Mouse (Mus musculus) heart, adult 9 months (tissue): Measurements from ENCODE around the gene Chst14.
A peak's percentile ranks its signal among the peaks of the same experiment; 100 is the strongest.

Source experiments
- DNase-seq, 2 experiments: peaks; one replicate each; pipeline ENCODE4 v3.0.0; 2022; ENCODE audit warnings: low spot score in 2 of 2

Gene Chst14

GRCm38 (mm10) chr2:118926361-118926997 lies at the start of gene Chst14:
Chst14 (plus strand) TSS chr2:118926496.
- peak; percentile 82 to 85 for DNase-seq

GRCm38 (mm10) chr2:118881019-118881418 lies 45.3 kb upstream of the Chst14 start:
- DNase-seq, result no peak

- no peak for DNase-seq
Observed at GRCm38 (mm10) chr2:118881956-118882355, 44.3 kb upstream of the Chst14 start.

- peak in 1 of 2 experiments; percentile 83 for DNase-seq
Observed at GRCm38 (mm10) chr2:118882840-118883679, 43.2 kb upstream of the Chst14 start.

GRCm38 (mm10) chr2:118887440-118887839 lies 38.9 kb upstream of the Chst14 start:
- no peak for DNase-seq

GRCm38 (mm10) chr2:118887845-118888548 lies 38.3 kb upstream of the Chst14 start:
- no peak for DNase-seq

- DNase-seq, result no peak
Observed at GRCm38 (mm10) chr2:118891173-118891572, 35.1 kb upstream of the Chst14 start.

- DNase-seq, result peak; percentile 42 to 45
Observed at GRCm38 (mm10) chr2:118895990-118896913, 30.0 kb upstream of the Chst14 start.

GRCm38 (mm10) chr2:118896914-118897291 lies 29.4 kb upstream of the Chst14 start:
- DNase-seq, result no peak

GRCm38 (mm10) chr2:118897392-118897791 lies 28.9 kb upstream of the Chst14 start:
- no peak for DNase-seq

- DNase-seq, result no peak
Observed at GRCm38 (mm10) chr2:118897808-118898207, 28.5 kb upstream of the Chst14 start.

GRCm38 (mm10) chr2:118898771-118899170 lies 27.5 kb upstream of the Chst14 start:
- DNase-seq, result no peak

GRCm38 (mm10) chr2:118899306-118899705 lies 27.0 kb upstream of the Chst14 start:
- no peak for DNase-seq

GRCm38 (mm10) chr2:118899981-118900825 lies 26.1 kb upstream of the Chst14 start, which contains the start of gene Bahd1:
Bahd1 (plus strand) TSS chr2:118900377.
- DNase-seq, result no peak

GRCm38 (mm10) chr2:118900826-118901140 lies 25.5 kb upstream of the Chst14 start:
- peak in 1 of 2 experiments; percentile 27 for DNase-seq

- peak; percentile 96 to 97 for DNase-seq
Observed at GRCm38 (mm10) chr2:118901175-118902031, 24.9 kb upstream of the Chst14 start.

- peak; percentile 43 to 56 for DNase-seq
Observed at GRCm38 (mm10) chr2:118902051-118903025, 24.0 kb upstream of the Chst14 start.

GRCm38 (mm10) chr2:118903333-118903741 lies 23.0 kb upstream of the Chst14 start:
- no peak for DNase-seq
